Mouse (Mus musculus) heart, embryonic 12.5 days (tissue): Measurements from ENCODE around the gene Nrap. TPM values are rescaled to one million over a fixed set of nuclear protein-coding genes. Genes with fewer than 3 reads are reported as not detected.
"Not testable (repeated sequence)": the region's sequence is repeated elsewhere in the genome, so short reads cannot be mapped to it uniquely, and the experiment has no call there.

Experiments
- ATAC-seq: fragments of 200-750 bp; cut with Nextera tagmentation; 2 replicates; pipeline ENCODE4 v1.8.0; 2017; ENCODE audit warnings: moderate TSS enrichment, moderate library complexity; ENCODE audit not compliant: insufficient number of reproducible peaks, low FRiP score
- H3K27ac ChIP-seq: fragments of 300-500 bp; sonication (generic); 2 replicates; pipeline ENCODE4 v1.5.1; 2016; ENCODE audit warnings: mild to moderate bottlenecking, moderate library complexity; ENCODE audit not compliant: poor library complexity, severe bottlenecking
- H3K27me3 ChIP-seq: fragments of 300-500 bp; sonication (generic); replicated peaks from 2 replicates; pipeline ENCODE4 v1.6.1; 2016; ENCODE audit warnings: mild to moderate bottlenecking, moderate library complexity
- H3K36me3 ChIP-seq: fragments of 300-500 bp; sonication (generic); 2 replicates; pipeline ENCODE4 v1.6.1; 2016; ENCODE audit warnings: mild to moderate bottlenecking, moderate library complexity
- H3K4me1 ChIP-seq: fragments of 300-500 bp; sonication (generic); replicated peaks from 2 replicates; pipeline ENCODE4 v1.6.1; 2016; ENCODE audit warnings: mild to moderate bottlenecking
- H3K4me2 ChIP-seq: fragments of 300-500 bp; sonication (generic); 2 replicates; pipeline ENCODE4 v1.6.1; 2016; ENCODE audit warnings: mild to moderate bottlenecking, moderate library complexity
- H3K4me3 ChIP-seq: fragments of 300-500 bp; sonication (generic); 2 replicates; pipeline ENCODE4 v1.5.1; 2016; ENCODE audit warnings: mild to moderate bottlenecking
- H3K9ac ChIP-seq: fragments of 300-500 bp; sonication (generic); 2 replicates; pipeline ENCODE4 v1.6.1; 2016; ENCODE audit warnings: mild to moderate bottlenecking, moderate library complexity
- H3K9me3 ChIP-seq: fragments of 300-500 bp; sonication (generic); replicated peaks from 2 replicates; pipeline ENCODE4 v1.6.1; 2016; ENCODE audit warnings: mild to moderate bottlenecking, moderate library complexity
- WGBS: fragments of 180-500 bp; shearing (Covaris S2); methylation state at CpG from one replicate; pipeline ENCODE4 v1.1.7; 2016; 5-methylcytosine and 5-hydroxymethylcytosine counted together
- polyA plus RNA-seq: library from polyadenylated mRNA; unstranded; fragments of >200 nt; fragmentation: Nextera tagmentation; extraction: Ambion mirVana; gene quantifications from 2 replicates; pipeline ENCODE4 v1.2.1, GENCODE M21; 2016

Gene Nrap
- polyA plus RNA-seq, 1 experiment from 2014 or later: 23.2 TPM

DNA sequence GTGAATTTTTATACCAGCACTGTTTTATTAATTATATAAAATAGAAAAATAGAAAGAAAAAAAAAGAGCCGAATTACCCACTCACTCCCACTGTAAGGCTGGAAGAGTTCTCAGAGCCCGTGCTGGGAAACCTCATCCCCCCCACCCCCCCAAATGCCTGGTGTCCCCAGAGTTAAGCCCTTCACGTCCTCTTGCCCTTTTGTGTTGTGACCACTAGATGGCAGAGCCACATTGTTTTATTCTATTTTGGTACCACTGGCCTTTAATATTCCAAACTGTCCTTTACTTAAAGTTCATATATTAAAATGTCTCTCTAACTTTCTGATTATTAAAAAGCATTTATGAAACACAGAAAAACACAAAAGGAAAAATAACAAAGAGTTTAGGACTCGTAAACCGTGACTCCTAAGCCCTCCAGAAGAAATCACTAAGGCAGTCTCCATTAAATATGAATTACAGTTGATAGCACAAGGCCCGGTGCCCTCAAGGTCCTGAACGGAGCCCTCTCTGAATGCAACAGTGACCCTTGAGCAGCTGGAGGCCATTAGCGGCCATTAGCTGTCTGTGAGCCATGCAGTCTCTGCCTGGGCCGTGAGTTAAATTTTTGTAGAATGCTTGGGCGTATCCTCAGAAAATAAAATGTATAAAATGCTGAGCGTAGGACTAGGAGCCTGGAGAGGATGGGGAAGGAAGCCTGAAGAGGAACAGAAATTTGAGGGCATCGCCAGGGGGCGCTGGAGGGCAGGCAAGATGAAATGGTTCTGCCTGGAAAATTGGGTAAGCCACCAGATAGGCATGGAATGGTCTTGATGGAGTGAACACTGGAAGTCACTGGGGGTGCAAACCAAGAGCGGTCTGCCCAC lies 32.9 kb upstream of the Nrap start:
- no peak overlapping the region for H3K4me3 ChIP-seq
- H3K4me2 ChIP-seq: no peak overlapping the region
- no peaks in the 10 kb centered on the region for H3K27me3 ChIP-seq
- 0 out of 2 replicates have a peak, but pooled peaks cover 5% of the 10 kb centered on the region for H3K36me3 ChIP-seq
- no peak for ATAC-seq
- H3K9ac ChIP-seq: no peak overlapping the region
- WGBS: 44% methylated on average over 14 of the region's 14 CpGs
- no peaks in the 10 kb centered on the region for H3K9me3 ChIP-seq
- H3K4me1 ChIP-seq: peaks cover 16% of the 10 kb centered on the region
- no peak overlapping the region for H3K27ac ChIP-seq

DNA sequence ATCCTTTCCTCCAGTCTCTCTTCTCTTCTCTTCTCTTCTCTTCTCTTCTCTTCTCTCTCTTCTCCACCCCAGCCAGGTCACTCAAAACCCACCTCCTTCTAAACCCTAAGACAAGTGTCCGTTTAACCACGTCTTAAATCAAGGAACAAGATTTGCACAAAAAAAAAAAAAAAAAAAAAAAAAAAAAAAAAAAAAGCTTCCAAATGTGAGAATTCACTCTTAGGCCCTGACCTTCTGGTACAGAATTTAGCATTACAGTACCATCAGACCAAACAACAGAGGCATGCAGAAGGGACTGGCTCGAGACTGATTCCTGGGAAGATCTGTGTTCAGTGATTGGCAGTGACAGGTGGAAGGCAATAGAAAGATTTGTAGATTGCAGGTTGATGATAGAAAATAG lies 30.5 kb upstream of the Nrap start:
- Histone ChIP-seq H3K27ac (no peak overlapping the region), H3K36me3 (peaks cover 13% of the 10 kb centered on the region), H3K4me3 (no peak overlapping the region), H3K4me2 (no peak overlapping the region), H3K27me3 (no peaks in the 10 kb centered on the region), H3K9ac (no peak overlapping the region), H3K4me1 (peaks cover 3% of the 10 kb centered on the region), H3K9me3 (no peaks in the 10 kb centered on the region)
- no peak for ATAC-seq
- WGBS: 82% methylated on average over 3 of the region's 3 CpGs

DNA sequence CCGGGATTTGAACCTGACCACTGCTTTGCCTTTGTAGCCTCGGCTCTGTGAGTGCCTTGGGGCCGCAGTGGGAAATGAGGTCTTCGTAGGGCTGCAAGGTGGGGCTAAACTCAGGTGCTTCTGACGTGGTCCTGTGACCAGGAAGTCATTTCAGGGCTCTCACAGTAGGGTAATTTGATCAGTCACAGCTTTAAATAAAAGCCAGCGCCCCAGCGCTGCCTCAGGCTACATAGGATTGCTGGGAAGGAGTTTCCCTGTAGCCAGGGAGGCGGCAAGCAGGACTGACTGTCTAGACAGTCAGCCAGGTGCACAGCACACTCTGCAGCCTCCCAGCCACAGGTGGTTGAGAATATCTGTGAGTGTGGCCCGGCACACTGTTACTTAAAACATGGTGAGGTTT lies 29.6 kb upstream of the Nrap start:
- ATAC-seq: no peak
- H3K36me3 ChIP-seq: peaks cover 12% of the 10 kb centered on the region
- no peaks in the 10 kb centered on the region for H3K27me3 ChIP-seq

DNA sequence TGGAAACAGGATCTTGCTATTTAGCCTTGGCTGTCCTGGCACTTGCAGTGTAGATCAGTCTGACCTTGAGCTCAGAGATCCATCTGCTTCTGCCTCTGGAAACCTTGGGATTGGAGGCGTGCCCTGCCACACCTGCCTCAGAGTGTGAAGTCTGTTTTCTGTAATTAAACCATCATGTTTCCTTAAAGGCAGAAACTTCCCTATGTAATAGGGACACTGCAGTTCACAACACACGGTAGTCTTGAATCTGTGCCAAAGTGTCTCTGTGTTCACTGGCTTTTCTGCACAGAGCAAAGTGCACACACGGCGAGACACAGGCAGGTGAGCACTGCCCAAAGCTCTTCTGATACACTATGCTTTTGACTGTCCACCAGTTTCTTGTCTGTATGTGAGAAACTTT lies 28.6 kb upstream of the Nrap start:
- Histone ChIP-seq H3K9ac (no peak overlapping the region), H3K4me1 (no peaks in the 10 kb centered on the region), H3K4me3 (no peak overlapping the region), H3K4me2 (no peak overlapping the region), H3K9me3 (no peaks in the 10 kb centered on the region), H3K36me3 (peaks cover 8% of the 10 kb centered on the region), H3K27ac (no peak overlapping the region), H3K27me3 (no peaks in the 10 kb centered on the region)
- 85% methylated on average over 4 of the region's 4 CpGs for WGBS
- no peak for ATAC-seq

More for the DNA sequence above, 29.6 kb upstream of the Nrap start:
- H3K4me2 ChIP-seq: no peak overlapping the region
- H3K9ac ChIP-seq: no peak overlapping the region
- 65% methylated on average over 9 of the region's 9 CpGs for WGBS
- no peak overlapping the region for H3K4me3 ChIP-seq
- no peak overlapping the region for H3K27ac ChIP-seq
- no peaks in the 10 kb centered on the region for H3K9me3 ChIP-seq
- no peaks in the 10 kb centered on the region for H3K4me1 ChIP-seq

DNA sequence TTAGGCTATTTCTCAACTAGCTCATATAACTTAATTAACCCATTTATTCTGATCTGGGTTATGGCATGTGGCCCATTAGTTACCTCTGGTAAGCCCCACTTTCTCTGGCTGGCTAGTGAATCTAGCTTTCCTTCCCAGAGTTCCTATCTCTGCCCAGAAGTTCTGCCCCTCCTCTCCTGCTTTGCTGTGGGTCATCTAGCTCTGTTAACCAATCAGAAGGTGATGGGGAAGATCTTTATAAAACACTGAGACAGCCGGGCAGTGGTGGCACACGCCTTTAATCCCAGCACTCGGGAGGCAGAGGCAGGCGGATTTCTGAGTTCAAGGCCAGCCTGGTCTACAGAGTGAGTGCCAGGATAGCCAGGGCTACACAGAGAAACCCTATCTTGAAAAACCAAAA lies 20.0 kb upstream of the Nrap start:
- ATAC-seq: not testable (repeated sequence)
- WGBS: 87% methylated on average over 4 of the region's 4 CpGs
- peaks cover 44% of the 10 kb centered on the region for H3K36me3 ChIP-seq

DNA sequence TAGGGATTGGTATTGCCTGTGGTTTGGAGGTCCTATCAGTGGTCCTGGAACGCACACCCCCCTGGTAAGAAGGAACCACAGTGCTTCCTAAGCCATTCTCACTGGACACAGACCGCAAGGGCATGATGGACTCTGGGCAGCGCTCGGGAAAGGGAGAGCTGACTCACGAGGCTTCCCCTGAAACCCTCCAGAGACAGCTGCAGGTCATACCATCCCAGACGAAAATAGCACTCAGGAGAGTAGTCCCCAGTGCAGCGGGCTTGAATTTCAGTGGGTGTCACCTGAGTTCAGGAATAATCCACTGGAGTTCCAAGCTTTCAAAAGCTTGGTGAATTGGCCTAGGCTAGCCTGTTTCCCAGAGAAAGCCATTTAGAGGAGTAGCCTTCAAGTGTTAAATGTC lies 16.7 kb upstream of the Nrap start:
- H3K9ac ChIP-seq: no peak overlapping the region
- no peak for ATAC-seq
- H3K4me2 ChIP-seq: no peak overlapping the region
- H3K27me3 ChIP-seq: no peaks in the 10 kb centered on the region
- H3K27ac ChIP-seq: no peak overlapping the region
- H3K36me3 ChIP-seq: peaks cover 53% of the 10 kb centered on the region
- H3K9me3 ChIP-seq: 0 out of 2 replicates have a peak, but pooled peaks cover 3% of the 10 kb centered on the region
- no peak overlapping the region for H3K4me3 ChIP-seq
- WGBS: 64% methylated on average over 7 of the region's 7 CpGs
- H3K4me1 ChIP-seq: no peaks in the 10 kb centered on the region; the same call in 1 of the 2 replicates

More for the DNA sequence above, 20.0 kb upstream of the Nrap start:
- H3K27ac ChIP-seq, H3K4me2 ChIP-seq, H3K9me3 ChIP-seq, H3K4me3 ChIP-seq, H3K9ac ChIP-seq, H3K27me3 ChIP-seq, H3K4me1 ChIP-seq: not testable (repeated sequence)

DNA sequence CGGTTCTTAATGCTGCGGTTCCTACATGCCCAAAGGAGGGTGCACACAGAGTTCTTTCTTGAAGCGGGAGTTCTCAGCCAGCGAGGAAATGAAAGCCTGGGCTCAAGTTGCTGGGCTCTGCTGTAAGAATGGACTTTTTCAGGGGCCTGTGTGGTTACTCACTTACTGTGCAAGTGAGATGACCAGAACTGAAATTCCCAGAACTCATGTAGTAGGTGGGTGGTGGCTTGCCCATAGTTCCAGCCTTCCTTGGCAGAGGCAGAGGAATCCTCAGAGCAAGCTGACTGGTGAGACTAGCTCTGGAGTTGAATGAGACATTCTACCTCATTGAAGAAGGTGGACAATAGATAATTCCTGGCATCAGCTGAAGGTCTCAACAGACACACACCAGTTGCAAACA lies 16.0 kb upstream of the Nrap start:
- Histone ChIP-seq H3K36me3 (peaks cover 56% of the 10 kb centered on the region), H3K4me1 (no peaks in the 10 kb centered on the region; the same call in 1 of the 2 replicates)
- ATAC-seq: no peak

DNA sequence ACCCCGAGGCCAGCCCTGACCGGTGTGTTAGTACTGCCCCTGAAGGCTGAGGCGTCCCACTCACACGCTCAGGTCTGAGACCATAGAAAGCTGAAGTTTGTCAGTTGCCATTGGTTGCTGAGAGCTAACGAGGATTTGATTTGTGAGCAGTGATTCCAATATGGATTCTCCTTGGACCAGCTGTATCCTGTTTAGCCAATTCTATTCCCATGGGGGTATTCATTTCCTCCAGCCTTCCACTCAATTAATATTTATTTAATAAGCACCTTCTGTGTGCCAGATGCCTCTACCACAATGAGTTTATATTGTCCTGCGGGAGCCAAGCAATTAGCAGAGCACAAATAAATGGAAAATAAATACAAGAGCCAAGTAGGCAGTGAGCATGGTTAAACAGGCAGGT lies 12.0 kb upstream of the Nrap start:
- H3K9me3 ChIP-seq: no peaks in the 10 kb centered on the region
- peaks cover 14% of the 10 kb centered on the region for H3K4me1 ChIP-seq
- no peak overlapping the region for H3K27ac ChIP-seq
- no peak overlapping the region for H3K4me2 ChIP-seq
- ATAC-seq: no peak
- no peaks in the 10 kb centered on the region for H3K27me3 ChIP-seq
- 87% methylated on average over 6 of the region's 6 CpGs for WGBS
- H3K36me3 ChIP-seq: peaks cover 34% of the 10 kb centered on the region
- H3K4me3 ChIP-seq: no peak overlapping the region
- H3K9ac ChIP-seq: no peak overlapping the region

More for the DNA sequence above, 16.0 kb upstream of the Nrap start:
- H3K9ac ChIP-seq: no peak overlapping the region
- H3K27me3 ChIP-seq: no peaks in the 10 kb centered on the region
- no peak overlapping the region for H3K4me2 ChIP-seq
- H3K4me3 ChIP-seq: no peak overlapping the region
- 0 out of 2 replicates have a peak, but pooled peaks cover 3% of the 10 kb centered on the region for H3K9me3 ChIP-seq
- H3K27ac ChIP-seq: no peak overlapping the region
- WGBS: 95% methylated on average over 4 of the region's 4 CpGs

DNA sequence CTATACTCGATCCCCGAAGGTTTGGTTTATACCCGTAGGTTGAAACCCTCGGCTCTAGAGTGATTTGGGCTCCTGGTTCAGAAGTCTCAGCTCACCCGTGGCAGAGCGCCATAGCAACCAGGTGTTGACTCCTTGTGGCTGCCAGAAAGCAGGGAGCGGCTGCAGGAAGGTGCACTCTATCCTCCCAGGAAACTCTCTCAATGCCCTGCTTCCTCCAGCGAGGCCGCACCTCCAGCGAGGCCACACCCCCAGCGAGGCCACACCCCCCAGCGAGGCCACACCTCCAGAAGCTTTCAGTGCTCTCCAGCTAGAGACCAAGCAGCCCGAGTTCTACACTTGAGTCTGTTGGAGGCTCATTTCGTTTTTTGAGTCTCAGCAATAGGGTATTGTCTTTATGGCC lies 10.4 kb upstream of the Nrap start:
- Histone ChIP-seq H3K4me3 (no peak overlapping the region), H3K27me3 (peaks cover 4% of the 10 kb centered on the region; the same call in 1 of the 2 replicates), H3K4me2 (no peak overlapping the region), H3K4me1 (peaks cover 22% of the 10 kb centered on the region), H3K36me3 (peaks cover 20% of the 10 kb centered on the region), H3K9me3 (no peaks in the 10 kb centered on the region), H3K27ac (no peak overlapping the region), H3K9ac (no peak overlapping the region)
- ATAC-seq: no peak
- 47% methylated on average over 14 of the region's 14 CpGs for WGBS

DNA sequence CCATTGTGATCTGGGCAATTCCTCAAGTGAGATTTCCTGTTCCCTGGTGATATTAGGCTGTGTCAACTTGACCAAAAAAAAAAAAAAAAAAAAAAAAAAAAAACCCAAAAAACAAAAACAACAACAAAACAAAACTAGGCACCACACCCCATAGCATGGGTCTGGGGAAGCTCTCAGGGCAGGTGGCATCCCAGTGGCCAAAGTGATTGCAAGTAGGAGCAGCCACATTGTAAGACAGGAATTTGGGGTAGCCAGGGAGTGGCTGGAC lies 8.6 kb upstream of the Nrap start:
- H3K4me2 ChIP-seq: peak overlapping the region; percentile 90; the same call in 1 of the 2 replicates
- no peak for ATAC-seq

DNA sequence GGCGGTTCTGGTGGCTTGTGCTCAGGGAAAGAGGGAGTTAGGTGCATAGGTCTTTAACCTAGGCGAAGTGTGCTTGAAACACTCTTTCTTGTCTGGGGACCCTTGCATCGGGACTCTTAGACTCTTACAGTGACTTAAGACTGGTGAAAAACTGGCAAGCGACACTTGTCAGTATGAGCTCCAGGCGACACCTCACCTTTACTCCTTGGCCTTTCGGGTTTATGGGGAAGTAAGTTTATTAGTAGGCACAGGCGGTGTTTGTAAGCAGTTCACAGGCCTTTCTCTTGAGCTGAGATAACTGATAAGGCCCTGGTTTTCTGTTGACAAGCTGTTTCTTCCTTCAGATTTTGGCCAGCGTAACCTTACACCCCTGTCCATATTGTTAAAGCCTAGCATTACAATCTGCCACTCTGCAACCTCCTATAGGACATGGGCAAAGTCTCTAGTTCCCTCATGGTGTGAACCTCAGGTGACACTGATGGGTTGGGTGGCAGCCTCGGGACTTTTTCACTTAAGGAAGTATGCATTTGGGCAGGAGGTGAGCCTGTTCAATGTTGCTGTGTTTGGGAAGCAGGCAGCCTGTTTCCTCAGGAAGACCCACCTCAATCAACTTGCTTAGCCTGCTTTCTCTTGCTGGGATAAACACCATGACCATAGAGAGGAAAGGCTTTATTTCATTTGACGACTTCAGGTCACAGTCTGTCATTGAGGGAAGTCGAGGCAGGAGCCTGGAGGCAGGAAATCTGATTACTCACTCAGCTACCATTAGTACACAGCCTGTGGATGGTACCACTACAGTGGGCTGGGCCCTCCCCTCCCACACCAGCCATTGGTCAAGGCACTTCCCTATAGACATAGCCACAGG lies 8.1 kb upstream of the Nrap start:
- H3K9ac ChIP-seq: peak overlapping the region; percentile 86
- H3K9me3 ChIP-seq: no peaks in the 10 kb centered on the region
- ATAC-seq: no peak
- H3K27ac ChIP-seq: peak overlapping the region; percentile 88
- H3K27me3 ChIP-seq: peaks cover 4% of the 10 kb centered on the region; the same call in 1 of the 2 replicates
- 44% methylated on average over 11 of the region's 11 CpGs for WGBS
- H3K36me3 ChIP-seq: peaks cover 8% of the 10 kb centered on the region; the same call in 1 of the 2 replicates
- H3K4me2 ChIP-seq: peak overlapping the region; percentile 90
- peaks cover 26% of the 10 kb centered on the region for H3K4me1 ChIP-seq
- peak overlapping the region; percentile 67 for H3K4me3 ChIP-seq

More for the DNA sequence above, 8.6 kb upstream of the Nrap start:
- Histone ChIP-seq H3K27me3 (peaks cover 4% of the 10 kb centered on the region; the same call in 1 of the 2 replicates), H3K9ac (no peak overlapping the region), H3K4me1 (peaks cover 26% of the 10 kb centered on the region), H3K4me3 (no peak overlapping the region), H3K36me3 (peaks cover 8% of the 10 kb centered on the region; the same call in 1 of the 2 replicates), H3K27ac (no peak overlapping the region), H3K9me3 (no peaks in the 10 kb centered on the region)
